11 mouse cellular contexts compared by ENCODE assay signal in the genomic region with DNA sequence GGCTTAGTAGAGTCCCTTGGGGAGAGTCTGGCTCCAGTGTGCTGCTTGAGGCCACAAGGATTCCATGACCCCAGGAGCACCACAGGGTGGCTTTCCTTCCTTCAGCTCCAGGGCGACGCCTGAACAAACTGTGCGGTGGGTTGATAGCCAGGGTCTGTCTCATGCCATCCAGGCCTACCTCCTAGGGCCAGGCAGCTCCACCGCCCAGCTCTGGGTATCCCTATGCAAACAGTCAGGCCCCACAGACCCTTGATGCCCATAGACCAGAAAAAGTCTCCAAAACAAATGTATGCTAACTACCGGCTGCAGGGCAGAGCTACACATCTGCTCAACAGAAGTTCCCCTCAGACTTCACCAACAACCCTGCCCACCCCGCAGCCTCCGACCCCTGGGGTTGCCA. TPM values are rescaled to one million over a fixed set of nuclear protein-coding genes. Genes with fewer than 3 reads are reported as not detected.
DNase-seq lines count a peak whose midpoint lies in the region; ATAC-seq lines count a peak whose summit lies in the region.
"Had no signal": no experiment of that assay in that cellular context is flagged by ENCODE, and none has a peak within 500 bp of the region (broad histone marks: within the 10 kb centered on the region; RNA-seq: fewer than 3 reads in every experiment).

No protein-coding gene starts in this region.

- no peak for ATAC-seq in heart, embryonic 14.5 days (ENCODE audit: insufficient number of reproducible peaks, insufficient read depth, low FRiP score, low read depth)
- ATAC-seq in forebrain, embryonic 13.5 days = no peak
- no peak for ATAC-seq in midbrain, embryonic 12.5 days (ENCODE audit: low FRiP score, low read depth)
- no peak for ATAC-seq in cerebellum, adult (ENCODE audit: insufficient number of reproducible peaks, low FRiP score, low TSS enrichment)

- no peak for DNase-seq in heart, adult 8-10 months (ENCODE audit: low spot score)
- DNase-seq in MN1 (ENCODE audit: low spot score) (peak; percentile 51), adipocyte (ENCODE audit: low spot score) (no peak)
- no peak for DNase-seq in gastrocnemius, adult 8-10 months (ENCODE audit: low spot score in 2 of 2)
- DNase-seq: kidney, postnatal 10 days; right cerebral cortex, postnatal 14 days had no signal

- peaks cover 8 to 14% of the 10 kb centered on the region in 2 experiments; a peak in 3 of 4 replicates for H3K4me1 ChIP-seq in heart, embryonic 14.5 days (ENCODE audit: control insufficient read depth in 2 of 2, insufficient read depth in 2 of 2, low read length in 2 of 2)
- peaks cover 27% of the 10 kb centered on the region for H3K4me1 ChIP-seq in forebrain, embryonic 13.5 days
- peaks cover 22% of the 10 kb centered on the region for H3K4me1 ChIP-seq in midbrain, embryonic 12.5 days

- 59% methylated on average over 7 of the region's 7 CpGs for WGBS in heart, embryonic 14.5 days
- 36% methylated on average over 7 of the region's 7 CpGs for WGBS in forebrain, embryonic 13.5 days
- WGBS in midbrain, embryonic 12.5 days = 43% methylated on average over 7 of the region's 7 CpGs

- H3K9me3 ChIP-seq in heart, embryonic 14.5 days (ENCODE audit: control insufficient read depth, low read length) = 0 out of 2 replicates have a peak, but pooled peaks cover 6% of the 10 kb centered on the region
- H3K9me3 ChIP-seq in forebrain, embryonic 13.5 days (replicated peaks) = peaks cover 7% of the 10 kb centered on the region; the same call in 1 of the 2 replicates
- H3K9me3 ChIP-seq in midbrain, embryonic 12.5 days = peaks cover 3% of the 10 kb centered on the region; the same call in 1 of the 2 replicates

- 0 out of 2 replicates have a peak overlapping the region, but pooled peaks have one; percentile 99 for H3K4me2 ChIP-seq in heart, embryonic 14.5 days (ENCODE audit: low read length)
- peak overlapping the region; percentile 90; the same call in 1 of the 2 replicates for H3K4me2 ChIP-seq in forebrain, embryonic 13.5 days
- H3K4me2 ChIP-seq in midbrain, embryonic 12.5 days (replicated peaks) = peak overlapping the region; percentile 82

- peaks cover 12% of the 10 kb centered on the region for H3K27me3 ChIP-seq in heart, embryonic 14.5 days (ENCODE audit: control insufficient read depth, insufficient read depth, low read length)
- H3K27me3 ChIP-seq in forebrain, embryonic 13.5 days = peaks cover 72% of the 10 kb centered on the region
- peaks cover 80% of the 10 kb centered on the region for H3K27me3 ChIP-seq in midbrain, embryonic 12.5 days
- H3K27me3 ChIP-seq: CH12.LX had no signal

- H3K9ac ChIP-seq in heart, embryonic 14.5 days (ENCODE audit: low read length) = no peak overlapping the region
- H3K9ac ChIP-seq in forebrain, embryonic 13.5 days = no peak overlapping the region
- no peak overlapping the region for H3K9ac ChIP-seq in midbrain, embryonic 12.5 days (replicated peaks)

- no peaks in the 10 kb centered on the region for H3K36me3 ChIP-seq in heart, embryonic 14.5 days (ENCODE audit: control insufficient read depth, insufficient read depth, low read length)
- no peaks in the 10 kb centered on the region for H3K36me3 ChIP-seq in forebrain, embryonic 13.5 days (ENCODE audit: poor library complexity, severe bottlenecking)
- no peaks in the 10 kb centered on the region for H3K36me3 ChIP-seq in midbrain, embryonic 12.5 days

- no peak overlapping the region for H3K27ac ChIP-seq in heart, embryonic 14.5 days (replicated peaks in 1 of 2; ENCODE audit: control insufficient read depth in 1 of 2, insufficient read depth in 1 of 2, low read depth in 2 of 2, low read length in 2 of 2)
- peak overlapping the region; percentile 25; the same call in 1 of the 2 replicates for H3K27ac ChIP-seq in forebrain, embryonic 13.5 days
- H3K27ac ChIP-seq in midbrain, embryonic 12.5 days (replicated peaks) = peak overlapping the region; percentile 7; the same call in 1 of the 2 replicates

- H3K4me3 ChIP-seq in heart, embryonic 14.5 days (ENCODE audit: control insufficient read depth in 1 of 2, insufficient read depth in 1 of 2, low read depth in 1 of 2, low read length in 2 of 2) = 0 out of 4 replicates have a peak overlapping the region, but pooled peaks of 1 of the 2 experiments have one; percentile 69
- H3K4me3 ChIP-seq in forebrain, embryonic 13.5 days = peak overlapping the region; percentile 54; the same call in 1 of the 2 replicates
- H3K4me3 ChIP-seq in midbrain, embryonic 12.5 days = peak overlapping the region; percentile 56

RNA-seq across cellular contexts. Expression of gene Nbl1, which starts 1.7 kb away (rescaled TPM):
- 13.0 and 15.1 TPM in 2 replicates for polyA plus RNA-seq in heart, embryonic 14.5 days (2014; fragmentation: Nextera tagmentation; extraction: Ambion mirVana)
- 10 to 100 TPM; 15.1 to 21.3 (median 19.2) TPM for total RNA-seq in heart, adult 8-10 months (2022)
- 12.5 and 17.1 TPM in 2 replicates for polyA plus RNA-seq in forebrain, embryonic 13.5 days (2015; fragmentation: Nextera tagmentation; extraction: Ambion mirVana)
- polyA plus RNA-seq in midbrain, embryonic 12.5 days (2016; fragmentation: Nextera tagmentation; extraction: Ambion mirVana) = 26.9 and 40.9 TPM in 2 replicates
- 10 to 100 TPM; 11.6 to 26.3 (median 16.5) TPM for total RNA-seq in gastrocnemius, adult 8-10 months (2022)

RNA-seq across cellular contexts. Expression of gene Htr6, which starts 15.7 kb away (rescaled TPM):
- not detected in 2 replicates for polyA plus RNA-seq in heart, embryonic 14.5 days (2014; fragmentation: Nextera tagmentation; extraction: Ambion mirVana)
- total RNA-seq in heart, adult 8-10 months (2022) = not detected
- polyA plus RNA-seq in forebrain, embryonic 13.5 days (2015; fragmentation: Nextera tagmentation; extraction: Ambion mirVana) = 0.11 and 0.18 TPM in 2 replicates
- not detected in 2 replicates for polyA plus RNA-seq in midbrain, embryonic 12.5 days (2016; fragmentation: Nextera tagmentation; extraction: Ambion mirVana)
- not detected for total RNA-seq in gastrocnemius, adult 8-10 months (2022)
- total RNA-seq: CH12.LX had no signal

RNA-seq across cellular contexts. Expression of gene Minos1, which starts 39.8 kb away (rescaled TPM):
- polyA plus RNA-seq in heart, embryonic 14.5 days (2014; fragmentation: Nextera tagmentation; extraction: Ambion mirVana) = 761 and 765 TPM in 2 replicates
- total RNA-seq in heart, adult 8-10 months (2022) = 100 to 1,000 TPM; 570 to 700 (median 625) TPM
- polyA plus RNA-seq in forebrain, embryonic 13.5 days (2015; fragmentation: Nextera tagmentation; extraction: Ambion mirVana) = 429 and 523 TPM in 2 replicates
- polyA plus RNA-seq in midbrain, embryonic 12.5 days (2016; fragmentation: Nextera tagmentation; extraction: Ambion mirVana) = 382 and 402 TPM in 2 replicates
- 100 to 1,000 TPM; 289 to 395 (median 341) TPM for total RNA-seq in gastrocnemius, adult 8-10 months (2022)

Comparison
In these comparisons a context has a peak if more than half of its experiments do, and no peak if none do; other contexts are left out.
1. H3K27ac ChIP-seq: peak in forebrain, embryonic 13.5 days (single experiment) and midbrain, embryonic 12.5 days (single experiment); none in heart, embryonic 14.5 days (0 of 2).
2. Peak in every context shown above with its lines, with median percentiles within 50 percentile points of each other: H3K4me2 ChIP-seq.